Mouse (Mus musculus) liver, embryonic 14.5 days (tissue): ENCODE measurements around the gene A630001G21Rik.

Experiments
- CTCF ChIP-seq: IDR thresholded peaks from 2 replicates; pipeline ENCODE4 v1.5.1; 2016; ENCODE audit warnings: antibody characterized with exemption, low read depth, control low read depth
- EP300 ChIP-seq: IDR thresholded peaks from 2 replicates; pipeline ENCODE4 v1.6.1; 2016; ENCODE audit warnings: antibody characterized with exemption, low read depth

GRCm38 (mm10) chr1:85779428-85780180 is 1.2 kb upstream of the A630001G21Rik start:
- TF ChIP-seq CTCF: no peak
- TF ChIP-seq EP300: no peak
